Mouse (Mus musculus) thymus, adult 2 months (tissue): ENCODE measurements at regions not wholly inside any gene's neighbourhood (a gene's known extent, or its start where the extent isn't known, plus 50 kb on each side); places are given as distances from the start of the nearest gene placed in this dataset.

ENCODE experiments used
- DNase-seq: peaks from one replicate; pipeline ENCODE4 v3.0.0; 2021
- H3K27ac ChIP-seq: fragments of 200-500 bp; 2 replicates; pipeline ENCODE4 v1.5.1; 2012; ENCODE audit warnings: low read length, control low read depth; ENCODE audit not compliant: control insufficient read depth, insufficient read depth
- H3K27me3 ChIP-seq: fragments of 200-500 bp; 2 replicates; pipeline ENCODE4 v1.6.1; 2012; ENCODE audit warnings: mild to moderate bottlenecking, low read length, moderate library complexity, mixed read lengths; ENCODE audit not compliant: control insufficient read depth, insufficient read depth
- H3K36me3 ChIP-seq: fragments of 200-500 bp; 2 replicates; pipeline ENCODE4 v1.6.1; 2012; ENCODE audit warnings: mild to moderate bottlenecking, low read length, moderate library complexity; ENCODE audit not compliant: control insufficient read depth, insufficient read depth
- H3K4me1 ChIP-seq: fragments of 200-500 bp; replicated peaks from 2 replicates; pipeline ENCODE4 v1.6.1; 2012; ENCODE audit warnings: low read length; ENCODE audit not compliant: control insufficient read depth, insufficient read depth
- H3K4me3 ChIP-seq: fragments of 200-500 bp; 2 replicates; pipeline ENCODE4 v1.5.1; 2012; ENCODE audit warnings: mild to moderate bottlenecking, low read length, control low read depth, moderate library complexity; ENCODE audit not compliant: control insufficient read depth, insufficient read depth
- CTCF ChIP-seq: fragments of 200-500 bp; IDR thresholded peaks from 2 replicates; pipeline ENCODE4 v1.5.1; 2012; ENCODE audit warnings: mild to moderate bottlenecking, control low read depth, low read length, moderate library complexity, borderline replicate concordance; ENCODE audit not compliant: control insufficient read depth, poor library complexity, insufficient read depth; ENCODE audit errors: extremely low read depth
- POLR2A ChIP-seq: fragments of 200-500 bp; IDR thresholded peaks from 2 replicates; pipeline ENCODE4 v1.6.1; 2012; ENCODE audit warnings: mild to moderate bottlenecking, low read length, control low read depth, moderate library complexity; ENCODE audit not compliant: control insufficient read depth, poor library complexity, insufficient read depth; ENCODE audit errors: extremely low read depth
- WGBS: fragments of 180-500 bp; shearing (Covaris S2); methylation state at CpG from one replicate; pipeline ENCODE4 v1.1.7; 2018; 5-methylcytosine and 5-hydroxymethylcytosine counted together

DNA sequence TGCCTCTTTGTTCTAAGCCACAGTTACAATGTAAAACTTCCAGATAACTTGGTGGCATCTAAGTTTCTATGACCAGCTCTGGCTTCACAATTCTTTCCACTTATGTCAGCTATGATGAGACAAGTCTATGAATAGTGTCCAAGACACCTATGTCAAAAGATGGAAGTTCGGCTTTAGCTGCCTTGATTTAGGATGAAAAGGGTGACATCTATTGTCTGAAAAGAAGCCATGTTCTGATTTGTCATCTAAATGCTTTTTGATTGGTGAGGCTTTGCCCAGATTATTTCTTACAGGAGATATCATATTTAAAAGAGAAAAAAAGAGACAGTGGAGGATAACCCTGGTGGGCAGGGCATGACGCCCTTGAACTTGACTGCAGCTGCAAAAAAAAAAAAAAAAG, 116.7 kb upstream of the Cdc42ep3 start:
- H3K36me3 ChIP-seq = no peaks in the 10 kb centered on the region
- H3K4me3 ChIP-seq = no peak overlapping the region
- no peak overlapping the region for H3K27ac ChIP-seq
- WGBS = 82% methylated on average over 2 of the region's 2 CpGs
- H3K4me1 ChIP-seq = no peaks in the 10 kb centered on the region
- H3K27me3 ChIP-seq = no peaks in the 10 kb centered on the region
- TF ChIP-seq CTCF = no peak
- TF ChIP-seq POLR2A = no peak
- DNase-seq = no peak

GRCm38 (mm10) chr17:79472106-79472995, 117.5 kb upstream of the Cdc42ep3 start:
- Histone ChIP-seq H3K4me1 (no peaks in the 10 kb centered on the region), H3K36me3 (no peaks in the 10 kb centered on the region), H3K27ac (no peak overlapping the region), H3K4me3 (no peak overlapping the region), H3K27me3 (no peaks in the 10 kb centered on the region)
- TF ChIP-seq CTCF (no peak), POLR2A (no peak)
- WGBS = 80% methylated on average over 10 of the region's 10 CpGs
- no peak for DNase-seq

- WGBS = 94% methylated on average over 8 of the region's 8 CpGs
- DNase-seq = no peak
- Histone ChIP-seq H3K4me1 (no peaks in the 10 kb centered on the region), H3K4me3 (no peak overlapping the region), H3K36me3 (no peaks in the 10 kb centered on the region), H3K27me3 (no peaks in the 10 kb centered on the region), H3K27ac (no peak overlapping the region)
- TF ChIP-seq CTCF = no peak
- TF ChIP-seq POLR2A = no peak
Observed at GRCm38 (mm10) chr17:79476671-79477070, 121.8 kb upstream of the Cdc42ep3 start.

DNA sequence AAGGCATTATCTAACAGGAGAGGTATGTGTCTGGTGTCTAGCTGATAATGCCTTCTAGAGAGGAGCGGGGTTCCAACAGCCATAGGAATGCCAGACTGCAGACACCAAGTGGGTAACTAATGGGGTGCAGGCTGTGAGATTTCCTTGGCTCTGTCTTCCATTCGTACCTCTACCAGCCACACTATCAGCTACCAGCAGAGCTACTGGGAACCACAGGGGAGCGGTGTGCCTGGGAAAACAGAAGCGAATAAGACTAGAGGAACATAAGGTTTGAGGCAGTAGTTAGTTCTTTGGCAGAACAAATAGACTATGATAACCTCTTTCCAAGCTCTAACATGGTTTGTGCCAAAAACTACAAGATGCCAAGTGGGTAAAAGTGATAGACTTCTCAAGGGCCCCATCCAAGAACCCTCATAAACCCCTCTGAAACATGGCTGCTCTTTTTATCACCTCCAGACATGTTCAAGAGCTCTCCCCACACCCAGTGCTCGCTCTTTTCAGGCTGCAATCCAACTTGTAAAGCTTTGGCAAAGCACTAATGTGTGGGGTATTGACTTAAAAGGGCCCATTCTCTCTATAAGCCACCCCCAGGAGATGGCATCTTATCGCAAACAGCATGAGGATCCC, 126.3 kb upstream of the Cdc42ep3 start:
- DNase-seq = no peak
- no peaks in the 10 kb centered on the region for H3K27me3 ChIP-seq
- H3K36me3 ChIP-seq = no peaks in the 10 kb centered on the region
- no peak overlapping the region for H3K27ac ChIP-seq
- H3K4me1 ChIP-seq = no peaks in the 10 kb centered on the region
- H3K4me3 ChIP-seq = no peak overlapping the region
- TF ChIP-seq CTCF = no peak
- no peak for TF ChIP-seq POLR2A
- WGBS = 91% methylated on average over 6 of the region's 6 CpGs

- no peaks in the 10 kb centered on the region for H3K36me3 ChIP-seq
- no peak for DNase-seq
- H3K27me3 ChIP-seq = no peaks in the 10 kb centered on the region
- TF ChIP-seq CTCF (no peak), POLR2A (no peak)
- H3K4me1 ChIP-seq = no peaks in the 10 kb centered on the region
- WGBS = 31% methylated on average over 4 of the region's 4 CpGs
- no peak overlapping the region for H3K4me3 ChIP-seq
- no peak overlapping the region for H3K27ac ChIP-seq
Observed at GRCm38 (mm10) chr17:79481936-79482335, 127.0 kb upstream of the Cdc42ep3 start.

DNA sequence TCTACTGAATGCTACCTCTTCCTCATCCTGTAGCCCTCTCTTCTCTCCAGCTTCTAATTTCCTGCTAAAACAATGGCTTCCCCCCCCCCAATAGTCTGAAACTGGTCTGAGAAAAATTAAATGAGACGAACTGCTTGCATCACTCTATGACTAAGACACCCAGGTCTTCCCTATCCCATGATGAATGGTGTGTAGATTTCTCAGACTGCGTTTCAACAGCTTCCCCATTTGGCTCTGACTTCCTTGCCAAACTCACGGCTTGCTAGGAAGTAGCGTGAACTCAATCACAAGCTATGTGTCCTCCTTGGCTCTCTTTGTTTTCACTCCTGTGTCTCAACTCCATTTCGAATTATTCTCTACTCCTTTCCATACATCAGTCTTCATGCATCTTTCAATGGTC, 126.4 kb upstream of the Rmdn2 start:
- no peak overlapping the region for H3K27ac ChIP-seq
- TF ChIP-seq CTCF = no peak
- TF ChIP-seq POLR2A = no peak
- H3K27me3 ChIP-seq = no peaks in the 10 kb centered on the region
- no peaks in the 10 kb centered on the region for H3K36me3 ChIP-seq
- no peak for DNase-seq
- 48% methylated on average over 5 of the region's 5 CpGs for WGBS
- no peaks in the 10 kb centered on the region for H3K4me1 ChIP-seq
- no peak overlapping the region for H3K4me3 ChIP-seq
